Mouse (Mus musculus) liver, postnatal 0 days (tissue): Measurements from ENCODE around the gene Lancl1.

ENCODE experiments used
- CTCF ChIP-seq: sonication (generic); IDR thresholded peaks from 2 replicates; pipeline ENCODE4 v1.5.1; 2016; ENCODE audit warnings: antibody characterized with exemption, low read depth
- EP300 ChIP-seq: IDR thresholded peaks from 2 replicates; pipeline ENCODE4 v1.6.1; 2016; ENCODE audit warnings: antibody characterized with exemption, low read depth, mild to moderate bottlenecking

DNA sequence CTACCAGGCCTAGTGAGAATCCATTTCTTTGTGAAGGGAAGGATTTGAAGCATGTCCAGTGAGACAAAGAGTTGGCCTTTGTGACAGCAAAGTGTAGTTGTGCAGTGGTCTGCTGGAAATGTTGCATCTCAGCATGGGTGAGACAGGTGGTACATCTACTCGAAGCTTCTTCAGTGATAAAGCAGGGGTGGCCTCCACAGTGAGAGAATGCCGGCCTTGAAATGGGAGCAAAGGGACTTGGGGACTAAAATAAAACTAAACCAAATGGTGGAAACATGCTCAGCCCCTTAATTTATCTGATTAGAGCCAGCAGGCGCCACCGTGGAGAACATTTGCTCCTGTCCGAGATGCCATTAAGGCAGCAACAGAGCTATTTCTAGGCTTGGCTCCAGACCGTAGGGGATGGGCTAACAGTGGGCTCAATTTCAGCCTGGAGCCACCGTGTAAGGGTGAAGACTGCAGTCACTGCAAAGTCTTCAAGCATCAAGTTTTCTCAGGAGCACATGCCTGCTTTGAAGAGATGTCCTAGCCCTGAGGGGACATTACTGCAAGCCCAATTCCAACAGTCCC is 53.5 kb downstream of the Lancl1 start:
- no peak for TF ChIP-seq CTCF
- TF ChIP-seq EP300 = no peak
